Mouse (Mus musculus): ENCODE data around the gene Ly6g6e. TPM values are rescaled to one million over a fixed set of nuclear protein-coding genes. Genes with fewer than 3 reads are reported as not detected.
A peak's percentile ranks its signal among the peaks of the same experiment; 100 is the strongest.
"Not testable (repeated sequence)": the region's sequence is repeated elsewhere in the genome, so short reads cannot be mapped to it uniquely, and the experiment has no call there.

Ly6g6e gene
- polyA plus RNA-seq, 1 experiment from 2014 or later = 0.53 TPM

- no peaks in the 10 kb centered on the region for H3K27me3 ChIP-seq
- peaks cover 41% of the 10 kb centered on the region for H3K36me3 ChIP-seq
- under 1% methylated on average over 33 of the region's 33 CpGs for WGBS
- H3K4me1 ChIP-seq (replicated peaks) = peaks cover 32% of the 10 kb centered on the region
- H3K9me3 ChIP-seq = no peaks in the 10 kb centered on the region
- no peak for ATAC-seq (ENCODE audit: low FRiP score, low read depth)
- peak overlapping the region; percentile 83 for H3K27ac ChIP-seq (replicated peaks)
- peak overlapping the region; percentile 81 for H3K4me2 ChIP-seq
- H3K4me3 ChIP-seq = peak overlapping the region; percentile 99
- H3K9ac ChIP-seq = peak overlapping the region; percentile 93
Observed at GRCm38 (mm10) chr17:35120745-35121142, 44.0 kb downstream of the Ly6g6e start.

DNA sequence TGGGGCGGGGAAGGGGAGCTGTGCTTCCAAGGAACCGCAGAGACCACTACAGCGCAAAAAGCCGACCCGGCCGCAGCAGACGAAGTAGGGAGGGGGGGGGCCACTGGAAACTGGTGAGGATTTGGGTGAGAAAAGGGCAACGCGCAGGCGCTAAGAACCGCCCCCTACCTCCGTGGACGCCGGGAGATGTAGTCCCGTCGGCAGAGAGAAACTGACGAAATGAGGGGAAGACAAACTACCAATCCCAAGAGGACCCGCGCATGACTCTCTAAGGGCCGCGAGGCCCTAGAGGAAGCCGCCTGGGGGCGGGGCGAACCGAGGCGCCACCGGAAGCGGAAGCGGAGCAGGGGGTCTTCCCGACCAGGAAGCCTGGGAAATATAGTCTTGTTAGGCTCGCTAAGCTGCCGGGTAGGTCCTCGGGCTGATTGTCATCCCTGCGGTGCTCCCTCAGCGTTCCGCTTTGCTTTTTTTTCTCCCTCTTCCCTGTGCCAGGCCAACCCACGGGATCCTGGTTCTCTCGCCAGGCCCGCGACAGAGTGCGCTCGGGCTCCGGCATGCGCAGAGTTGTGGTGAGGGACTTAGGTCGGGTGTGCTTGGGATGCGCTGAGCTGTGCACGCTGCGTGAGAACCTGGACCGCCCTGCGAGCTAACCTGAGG lies 44.6 kb downstream of the Ly6g6e start, which contains the start of gene Gpank1:
Gpank1 (plus strand) TSS at position 313 of the 657 bp plus-strand sequence.
- peak within 1 kb of the TSS; percentile 81 for H3K4me2 ChIP-seq
- peak within 1 kb of the TSS; percentile 99 for H3K4me3 ChIP-seq
- no peaks in the 10 kb centered on the region for H3K27me3 ChIP-seq
- under 1% methylated on average over 50 of the region's 50 CpGs for WGBS
- H3K27ac ChIP-seq (replicated peaks) = peak within 1 kb of the TSS; percentile 91
- H3K4me1 ChIP-seq (replicated peaks) = peaks cover 35% of the 10 kb centered on the region
- ATAC-seq (ENCODE audit: low FRiP score, low read depth) = peak; percentile 95
- H3K36me3 ChIP-seq = peaks cover 36% of the 10 kb centered on the region
- H3K9me3 ChIP-seq = no peaks in the 10 kb centered on the region
- peak within 1 kb of the TSS; percentile 93 for H3K9ac ChIP-seq

DNA sequence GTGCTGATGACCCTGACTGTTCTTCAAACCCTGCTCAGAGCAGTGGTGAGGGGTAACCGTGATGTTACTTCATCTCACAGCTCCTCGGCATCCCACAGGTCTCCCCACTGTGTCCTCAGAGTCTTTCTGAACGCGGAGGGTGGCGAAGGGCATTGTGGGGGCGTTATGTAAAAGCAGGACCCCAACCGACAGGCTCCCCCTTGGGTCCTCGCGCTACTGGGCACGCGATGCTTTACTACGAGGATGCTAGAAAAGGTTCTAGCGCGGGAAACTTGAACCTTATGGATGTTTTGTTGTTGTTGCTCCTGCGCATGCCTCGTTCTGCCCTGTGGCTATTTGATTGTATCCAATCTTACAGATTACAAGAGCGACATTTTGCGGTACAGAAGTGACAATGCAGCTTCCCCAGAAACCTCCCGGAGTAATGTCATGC lies 45.2 kb downstream of the Ly6g6e start, which contains the start of gene Csnk2b:
Csnk2b (minus strand) TSS at position 183 of the 433 bp plus-strand sequence.
- H3K9ac ChIP-seq = peak within 1 kb of the TSS; percentile 93
- under 1% methylated on average over 19 of the region's 19 CpGs for WGBS
- peaks cover 41% of the 10 kb centered on the region for H3K4me1 ChIP-seq (replicated peaks)
- no peaks in the 10 kb centered on the region for H3K9me3 ChIP-seq
- no peaks in the 10 kb centered on the region for H3K27me3 ChIP-seq
- H3K27ac ChIP-seq (replicated peaks) = peak within 1 kb of the TSS; percentile 91
- peaks cover 32% of the 10 kb centered on the region for H3K36me3 ChIP-seq
- H3K4me3 ChIP-seq = peak within 1 kb of the TSS; percentile 99
- ATAC-seq (ENCODE audit: low FRiP score, low read depth) = no peak
- H3K4me2 ChIP-seq = peak within 1 kb of the TSS; percentile 81

GRCm38 (mm10) chr17:35123287-35123686 lies 46.6 kb downstream of the Ly6g6e start:
- ATAC-seq (ENCODE audit: low FRiP score, low read depth); H3K4me3 ChIP-seq; H3K9ac ChIP-seq; H3K27me3 ChIP-seq; H3K27ac ChIP-seq (replicated peaks); H3K4me2 ChIP-seq; H3K9me3 ChIP-seq: not testable (repeated sequence)
- Histone ChIP-seq H3K4me1 (replicated peaks) (peaks cover 52% of the 10 kb centered on the region), H3K36me3 (peaks cover 22% of the 10 kb centered on the region)
- WGBS = 93% methylated on average over 9 of the region's 9 CpGs

- not testable (repeated sequence) for H3K27me3 ChIP-seq; H3K4me2 ChIP-seq; H3K27ac ChIP-seq (replicated peaks); H3K9me3 ChIP-seq; ATAC-seq (ENCODE audit: low FRiP score, low read depth); H3K4me3 ChIP-seq; H3K9ac ChIP-seq
- H3K4me1 ChIP-seq (replicated peaks) = peaks cover 57% of the 10 kb centered on the region
- H3K36me3 ChIP-seq = peaks cover 13% of the 10 kb centered on the region
- 91% methylated on average over 12 of the region's 12 CpGs for WGBS
Observed at GRCm38 (mm10) chr17:35124261-35124896, 47.7 kb downstream of the Ly6g6e start.

DNA sequence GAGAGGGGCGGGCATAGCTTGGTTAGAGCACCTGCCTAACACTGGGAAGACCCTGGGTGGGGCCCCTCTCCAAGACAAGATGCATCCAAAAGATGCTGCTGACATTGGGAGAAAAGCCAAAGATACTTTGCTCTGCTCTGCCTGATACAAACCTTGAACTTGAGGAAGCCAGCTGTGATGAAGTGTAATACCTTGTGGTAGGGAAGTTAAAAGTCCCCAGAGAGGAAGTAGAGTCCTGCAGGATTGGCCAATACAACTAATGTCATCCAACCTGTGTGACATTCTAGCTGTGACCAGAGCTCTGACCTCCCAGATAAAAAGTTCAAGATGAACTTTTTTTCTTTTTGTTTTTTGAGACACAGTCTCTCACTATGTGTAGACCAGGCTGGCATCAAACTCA lies 48.4 kb downstream of the Ly6g6e start:
- H3K9ac ChIP-seq = no peak overlapping the region
- no peak overlapping the region; the same call in 1 of the 2 replicates for H3K4me3 ChIP-seq
- H3K9me3 ChIP-seq = no peaks in the 10 kb centered on the region
- peaks cover 15% of the 10 kb centered on the region for H3K36me3 ChIP-seq
- peak overlapping the region; percentile 67; the same call in 1 of the 2 replicates for H3K4me2 ChIP-seq
- H3K27me3 ChIP-seq = no peaks in the 10 kb centered on the region
- H3K4me1 ChIP-seq (replicated peaks) = peaks cover 51% of the 10 kb centered on the region
- ATAC-seq (ENCODE audit: low FRiP score, low read depth) = no peak
- no peak overlapping the region for H3K27ac ChIP-seq (replicated peaks)
- 86% methylated on average over 1 of the region's 1 CpGs for WGBS

- H3K36me3 ChIP-seq = peaks cover 15% of the 10 kb centered on the region
- H3K27ac ChIP-seq (replicated peaks) = no peak overlapping the region
- WGBS = 40% methylated on average over 6 of the region's 6 CpGs
- no peak for ATAC-seq (ENCODE audit: low FRiP score, low read depth)
- peaks cover 46% of the 10 kb centered on the region for H3K4me1 ChIP-seq (replicated peaks)
- no peaks in the 10 kb centered on the region for H3K27me3 ChIP-seq
- peak overlapping the region; percentile 60 for H3K9ac ChIP-seq
- peak overlapping the region; percentile 54 for H3K4me3 ChIP-seq
- no peaks in the 10 kb centered on the region for H3K9me3 ChIP-seq
- H3K4me2 ChIP-seq = peak overlapping the region; percentile 67
Observed at GRCm38 (mm10) chr17:35125578-35125977, 48.9 kb downstream of the Ly6g6e start.

GRCm38 (mm10) chr17:35126206-35126611 lies 49.5 kb downstream of the Ly6g6e start, which contains the start of gene D17H6S53E:
TSS of gene D17H6S53E (plus strand) at chr17:35126373.
- H3K4me1 ChIP-seq (replicated peaks) = peaks cover 44% of the 10 kb centered on the region
- H3K9ac ChIP-seq = peak within 1 kb of the TSS; percentile 60
- H3K36me3 ChIP-seq = peaks cover 15% of the 10 kb centered on the region
- H3K27me3 ChIP-seq = no peaks in the 10 kb centered on the region
- peak within 1 kb of the TSS; percentile 54 for H3K4me3 ChIP-seq
- under 1% methylated on average over 36 of the region's 36 CpGs for WGBS
- no peaks in the 10 kb centered on the region for H3K9me3 ChIP-seq
- peak; percentile 49 for ATAC-seq (ENCODE audit: low FRiP score, low read depth)
- H3K4me2 ChIP-seq = peak within 1 kb of the TSS; percentile 67
- peak within 1 kb of the TSS; percentile 72 for H3K27ac ChIP-seq (replicated peaks)

DNA sequence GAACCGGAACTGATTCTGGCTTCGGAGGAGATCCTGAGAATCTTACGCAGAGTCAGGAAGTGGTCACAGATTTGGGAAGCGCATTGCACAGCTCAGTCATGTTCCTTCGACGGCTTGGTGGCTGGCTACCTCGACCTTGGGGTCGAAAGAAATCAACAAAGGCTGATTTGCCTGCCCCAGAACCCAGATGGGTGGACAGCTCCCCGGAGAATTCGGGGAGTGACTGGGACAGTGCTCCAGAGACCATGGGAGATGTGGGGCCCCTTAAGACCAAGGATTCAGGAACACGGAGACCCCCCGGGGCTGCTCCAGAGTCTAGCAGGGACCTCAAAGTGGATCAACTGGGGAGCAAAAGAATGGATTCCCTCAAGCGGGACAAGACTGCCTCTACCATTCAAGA lies 50.3 kb downstream of the Ly6g6e start:
- no peak for ATAC-seq (ENCODE audit: low FRiP score, low read depth)
- Histone ChIP-seq H3K4me3 (peak overlapping the region; percentile 54), H3K4me1 (replicated peaks) (peaks cover 43% of the 10 kb centered on the region), H3K27me3 (no peaks in the 10 kb centered on the region), H3K36me3 (peaks cover 15% of the 10 kb centered on the region), H3K9ac (peak overlapping the region; percentile 60), H3K4me2 (peak overlapping the region; percentile 67), H3K9me3 (no peaks in the 10 kb centered on the region), H3K27ac (replicated peaks) (peak overlapping the region; percentile 72)
- WGBS = 74% methylated on average over 13 of the region's 13 CpGs

Other genes with a start within 250 kb of the Ly6g6e start
- 43.9 TPM in 2 replicates for gene Stk19, start 240.0 kb upstream of the Ly6g6e start, polyA plus RNA-seq (2015; fragmentation: Nextera tagmentation; extraction: Ambion mirVana)
- 67.2 and 68.3 TPM in 2 replicates for gene Dxo, start 239.9 kb upstream of the Ly6g6e start, polyA plus RNA-seq (2015; fragmentation: Nextera tagmentation; extraction: Ambion mirVana)
- 59.4 and 63.4 TPM in 2 replicates for gene Skiv2l, start 226.7 kb upstream of the Ly6g6e start, polyA plus RNA-seq (2015; fragmentation: Nextera tagmentation; extraction: Ambion mirVana)
- 81.0 and 94.4 TPM in 2 replicates for gene Nelfe, start 226.5 kb upstream of the Ly6g6e start, polyA plus RNA-seq (2015; fragmentation: Nextera tagmentation; extraction: Ambion mirVana)
- 2.5 and 4.1 TPM in 2 replicates for gene Cfb, start 214.4 kb upstream of the Ly6g6e start, polyA plus RNA-seq (2015; fragmentation: Nextera tagmentation; extraction: Ambion mirVana)
- 11.9 and 12.9 TPM in 2 replicates for gene Zbtb12, start 197.4 kb upstream of the Ly6g6e start, polyA plus RNA-seq (2015; fragmentation: Nextera tagmentation; extraction: Ambion mirVana)
- not detected in 2 replicates for gene Gm20547, start 194.9 kb upstream of the Ly6g6e start, polyA plus RNA-seq (2015; fragmentation: Nextera tagmentation; extraction: Ambion mirVana)
- 2.4 and 3.7 TPM in 2 replicates for gene C2, start 178.6 kb upstream of the Ly6g6e start, polyA plus RNA-seq (2015; fragmentation: Nextera tagmentation; extraction: Ambion mirVana)
- 90.9 and 96.7 TPM in 2 replicates for gene Ehmt2, start 178.4 kb upstream of the Ly6g6e start, polyA plus RNA-seq (2015; fragmentation: Nextera tagmentation; extraction: Ambion mirVana)
- 0.09 TPM in 1 of 2 replicates, not detected in the other for gene Slc44a4, start 162.4 kb upstream of the Ly6g6e start, polyA plus RNA-seq (2015; fragmentation: Nextera tagmentation; extraction: Ambion mirVana)
- 35.9 and 38.3 TPM in 2 replicates for gene Neu1, start 145.6 kb upstream of the Ly6g6e start, polyA plus RNA-seq (2015; fragmentation: Nextera tagmentation; extraction: Ambion mirVana)
- gene Hspa1b, start 117.7 kb upstream of the Ly6g6e start, polyA plus RNA-seq (2015; fragmentation: Nextera tagmentation; extraction: Ambion mirVana) = 0.31 and 0.51 TPM in 2 replicates
- 1.0 TPM in 1 of 2 replicates, not detected in the other for gene Gm20481, start 107.0 kb upstream of the Ly6g6e start, polyA plus RNA-seq (2015; fragmentation: Nextera tagmentation; extraction: Ambion mirVana)
- 12.0 and 13.1 TPM in 2 replicates for gene Hspa1a, start 104.7 kb upstream of the Ly6g6e start, polyA plus RNA-seq (2015; fragmentation: Nextera tagmentation; extraction: Ambion mirVana)
- 1.3 and 1.8 TPM in 2 replicates for gene Hspa1l, start 104.2 kb upstream of the Ly6g6e start, polyA plus RNA-seq (2015; fragmentation: Nextera tagmentation; extraction: Ambion mirVana)
- gene Lsm2, start 95.0 kb upstream of the Ly6g6e start, polyA plus RNA-seq (2015; fragmentation: Nextera tagmentation; extraction: Ambion mirVana) = 109 and 113 TPM in 2 replicates
- gene Vars, start 75.9 kb upstream of the Ly6g6e start, polyA plus RNA-seq (2015; fragmentation: Nextera tagmentation; extraction: Ambion mirVana) = 60.4 and 68.7 TPM in 2 replicates
- gene Vwa7, start 60.3 kb upstream of the Ly6g6e start, polyA plus RNA-seq (2015; fragmentation: Nextera tagmentation; extraction: Ambion mirVana) = 0.14 TPM in 2 replicates
- gene Sapcd1, start 48.9 kb upstream of the Ly6g6e start, polyA plus RNA-seq (2015; fragmentation: Nextera tagmentation; extraction: Ambion mirVana) = 1.6 and 2.3 TPM in 2 replicates
- gene Msh5, start 30.2 kb upstream of the Ly6g6e start, polyA plus RNA-seq (2015; fragmentation: Nextera tagmentation; extraction: Ambion mirVana) = 1.6 and 3.4 TPM in 2 replicates
- 87.4 TPM in 2 replicates for gene Clic1, start 26.9 kb upstream of the Ly6g6e start, polyA plus RNA-seq (2015; fragmentation: Nextera tagmentation; extraction: Ambion mirVana)
- 349 and 367 TPM in 2 replicates for gene Ddah2, start 17.9 kb upstream of the Ly6g6e start, polyA plus RNA-seq (2015; fragmentation: Nextera tagmentation; extraction: Ambion mirVana)
- gene Ly6g6c, start 11.5 kb upstream of the Ly6g6e start, polyA plus RNA-seq (2015; fragmentation: Nextera tagmentation; extraction: Ambion mirVana) = 0.18 TPM in 1 of 2 replicates, not detected in the other
- gene Mpig6b, start 10.7 kb upstream of the Ly6g6e start, polyA plus RNA-seq (2015; fragmentation: Nextera tagmentation; extraction: Ambion mirVana) = 0.22 and 0.25 TPM in 2 replicates
- 1.2 and 1.8 TPM in 2 replicates for gene Ly6g6d, start 1.2 kb downstream of the Ly6g6e start, polyA plus RNA-seq (2015; fragmentation: Nextera tagmentation; extraction: Ambion mirVana)
- 0.24 TPM in 1 of 2 replicates, not detected in the other for gene Ly6g6f, start 8.7 kb downstream of the Ly6g6e start, polyA plus RNA-seq (2015; fragmentation: Nextera tagmentation; extraction: Ambion mirVana)
- gene Abhd16a, start 12.4 kb downstream of the Ly6g6e start, polyA plus RNA-seq (2015; fragmentation: Nextera tagmentation; extraction: Ambion mirVana) = 102 and 106 TPM in 2 replicates
- gene Ly6g5c, start 31.4 kb downstream of the Ly6g6e start, polyA plus RNA-seq (2015; fragmentation: Nextera tagmentation; extraction: Ambion mirVana) = not detected in 2 replicates
- 1.1 and 1.2 TPM in 2 replicates for gene Ly6g5b, start 38.5 kb downstream of the Ly6g6e start, polyA plus RNA-seq (2015; fragmentation: Nextera tagmentation; extraction: Ambion mirVana)
- 24.3 and 25.4 TPM in 2 replicates for gene Gpank1, start 44.6 kb downstream of the Ly6g6e start, polyA plus RNA-seq (2015; fragmentation: Nextera tagmentation; extraction: Ambion mirVana)
- gene Csnk2b, start 45.2 kb downstream of the Ly6g6e start, polyA plus RNA-seq (2015; fragmentation: Nextera tagmentation; extraction: Ambion mirVana) = 308 and 311 TPM in 2 replicates
- 9.3 and 10.8 TPM in 2 replicates for gene D17H6S53E, start 49.5 kb downstream of the Ly6g6e start, polyA plus RNA-seq (2015; fragmentation: Nextera tagmentation; extraction: Ambion mirVana)
- 0.21 and 0.79 TPM in 2 replicates for gene Apom, start 55.1 kb downstream of the Ly6g6e start, polyA plus RNA-seq (2015; fragmentation: Nextera tagmentation; extraction: Ambion mirVana)
- gene Bag6, start 58.3 kb downstream of the Ly6g6e start, polyA plus RNA-seq (2015; fragmentation: Nextera tagmentation; extraction: Ambion mirVana) = 70.0 and 75.7 TPM in 2 replicates
- 175 and 181 TPM in 2 replicates for gene Prrc2a, start 88.0 kb downstream of the Ly6g6e start, polyA plus RNA-seq (2015; fragmentation: Nextera tagmentation; extraction: Ambion mirVana)
- gene Aif1, start 99.2 kb downstream of the Ly6g6e start, polyA plus RNA-seq (2015; fragmentation: Nextera tagmentation; extraction: Ambion mirVana) = 7.4 and 9.6 TPM in 2 replicates
- gene Lst1, start 111.5 kb downstream of the Ly6g6e start, polyA plus RNA-seq (2015; fragmentation: Nextera tagmentation; extraction: Ambion mirVana) = 5.6 and 13.9 TPM in 2 replicates
- 0.84 and 0.97 TPM in 2 replicates for gene Ltb, start 117.5 kb downstream of the Ly6g6e start, polyA plus RNA-seq (2015; fragmentation: Nextera tagmentation; extraction: Ambion mirVana)
- gene Tnf, start 125.1 kb downstream of the Ly6g6e start, polyA plus RNA-seq (2015; fragmentation: Nextera tagmentation; extraction: Ambion mirVana) = 0.13 TPM in 1 of 2 replicates, not detected in the other
- gene Lta, start 128.4 kb downstream of the Ly6g6e start, polyA plus RNA-seq (2015; fragmentation: Nextera tagmentation; extraction: Ambion mirVana) = 0.39 and 0.42 TPM in 2 replicates
- gene Gm16181, start 143.9 kb downstream of the Ly6g6e start, polyA plus RNA-seq (2015; fragmentation: Nextera tagmentation; extraction: Ambion mirVana) = 0.43 and 0.55 TPM in 2 replicates
- gene Atp6v1g2, start 156.8 kb downstream of the Ly6g6e start, polyA plus RNA-seq (2015; fragmentation: Nextera tagmentation; extraction: Ambion mirVana) = 99.1 and 110 TPM in 2 replicates
- 10.8 and 12.0 TPM in 2 replicates for gene Nfkbil1, start 158.9 kb downstream of the Ly6g6e start, polyA plus RNA-seq (2015; fragmentation: Nextera tagmentation; extraction: Ambion mirVana)
- gene Ddx39b, start 164.8 kb downstream of the Ly6g6e start, polyA plus RNA-seq (2015; fragmentation: Nextera tagmentation; extraction: Ambion mirVana) = 361 and 365 TPM in 2 replicates
- gene H2-D1, start 185.8 kb downstream of the Ly6g6e start, polyA plus RNA-seq (2015; fragmentation: Nextera tagmentation; extraction: Ambion mirVana) = 118 and 128 TPM in 2 replicates
- gene H2-Q1, start 243.5 kb downstream of the Ly6g6e start, polyA plus RNA-seq (2015; fragmentation: Nextera tagmentation; extraction: Ambion mirVana) = 0.39 and 0.58 TPM in 2 replicates